7 mouse cellular contexts compared by ENCODE assay signal in the genomic region with DNA sequence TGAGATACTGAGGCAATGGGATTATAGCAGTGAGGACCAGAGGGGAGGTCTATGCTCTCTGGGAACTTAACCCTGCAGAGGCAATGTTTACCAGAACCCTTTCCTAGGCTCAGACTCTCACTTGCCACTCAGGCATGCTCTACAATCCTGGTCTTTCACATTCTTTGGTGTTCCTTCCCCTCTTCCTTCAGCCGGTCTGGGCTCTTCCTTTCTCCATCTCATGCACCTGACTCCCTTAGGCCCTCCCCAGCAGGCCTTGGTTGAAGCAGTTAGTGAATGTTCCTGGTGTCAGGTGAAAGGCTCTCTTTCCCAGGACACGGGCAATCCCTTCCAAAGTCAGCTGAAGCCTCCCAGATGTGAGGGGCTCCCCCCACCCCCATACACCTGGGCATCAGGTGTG. TPM values are rescaled to one million over a fixed set of nuclear protein-coding genes. Genes with fewer than 3 reads are reported as not detected.
DNase-seq lines count a peak whose midpoint lies in the region; ATAC-seq and TF ChIP-seq lines count a peak whose summit lies in the region.

A gene (plus strand): TSS at position 301 of the 400 bp plus-strand sequence.

- H3K36me3 ChIP-seq in C2C12 (ENCODE audit: control insufficient read depth, insufficient read depth): peaks cover 38% of the 10 kb centered on the region
- H3K36me3 ChIP-seq in forebrain, embryonic 10.5 days (replicated peaks): peaks cover 49% of the 10 kb centered on the region
- peaks cover 46% of the 10 kb centered on the region for H3K36me3 ChIP-seq in limb, embryonic 15.5 days
- peaks cover 22% of the 10 kb centered on the region; the same call in 1 of the 2 replicates for H3K36me3 ChIP-seq in stomach, embryonic 15.5 days

- H3K27me3 ChIP-seq in C2C12 (ENCODE audit: control insufficient read depth, insufficient read depth, insufficient read length): no peaks in the 10 kb centered on the region
- peaks cover 9% of the 10 kb centered on the region for H3K27me3 ChIP-seq in forebrain, embryonic 10.5 days (ENCODE audit: poor library complexity, severe bottlenecking)
- no peaks in the 10 kb centered on the region for H3K27me3 ChIP-seq in limb, embryonic 15.5 days
- no peaks in the 10 kb centered on the region for H3K27me3 ChIP-seq in stomach, embryonic 15.5 days (replicated peaks)

- peak within 1 kb of the TSS; percentile 79 for H3K9ac ChIP-seq in limb, embryonic 15.5 days
- peak within 1 kb of the TSS; percentile 77 for H3K9ac ChIP-seq in stomach, embryonic 15.5 days

- ATAC-seq in CD4-positive, CD25-positive, alpha-beta regulatory T cell, adult 4 months: peak; percentile 12
- peak; percentile 0; the same call in 1 of the 2 replicates for ATAC-seq in limb, embryonic 15.5 days (ENCODE audit: insufficient number of reproducible peaks, low FRiP score, low TSS enrichment, low read depth)
- ATAC-seq in stomach, embryonic 15.5 days (ENCODE audit: insufficient read depth, low FRiP score, low read depth): peak; percentile 3

- H3K79me2 ChIP-seq in C2C12 (ENCODE audit: control insufficient read depth, insufficient read depth): peaks cover 46% of the 10 kb centered on the region

- TF ChIP-seq CTCF in C2C12 (IDR thresholded peaks at IDR 0.05; ENCODE audit: control insufficient read depth, insufficient read depth, insufficient read length): no peak

- H3K4me1 ChIP-seq in forebrain, embryonic 10.5 days: peaks cover 27% of the 10 kb centered on the region
- peaks cover 29% of the 10 kb centered on the region for H3K4me1 ChIP-seq in limb, embryonic 15.5 days
- peaks cover 25% of the 10 kb centered on the region for H3K4me1 ChIP-seq in stomach, embryonic 15.5 days

- H3ac ChIP-seq in C2C12 (ENCODE audit: control insufficient read depth, insufficient read length, low read depth): peak within 1 kb of the TSS; percentile 88

- no peaks in the 10 kb centered on the region for H3K9me3 ChIP-seq in forebrain, embryonic 10.5 days
- H3K9me3 ChIP-seq in limb, embryonic 15.5 days: no peaks in the 10 kb centered on the region
- H3K9me3 ChIP-seq in stomach, embryonic 15.5 days: no peaks in the 10 kb centered on the region

- WGBS in forebrain, embryonic 10.5 days: 13% methylated on average over 2 of the region's 2 CpGs
- WGBS in limb, embryonic 15.5 days: 0% methylated on average over 2 of the region's 2 CpGs
- WGBS in stomach, embryonic 15.5 days: 3% methylated on average over 2 of the region's 2 CpGs

- peak within 1 kb of the TSS; percentile 88 for H3K27ac ChIP-seq in forebrain, embryonic 10.5 days
- peak within 1 kb of the TSS; percentile 91 for H3K27ac ChIP-seq in limb, embryonic 15.5 days
- H3K27ac ChIP-seq in stomach, embryonic 15.5 days: peak within 1 kb of the TSS; percentile 90

- no peak for DNase-seq in forebrain, embryonic 10.5 days (ENCODE audit: extremely low spot score, low spot score)
- DNase-seq in heart, postnatal 4 days: no peak
- DNase-seq in natural killer cell, adult 2 months (ENCODE audit: low spot score in 2 of 2): no peak

- H3K4me3 ChIP-seq in C2C12 (ENCODE audit: insufficient read depth, poor library complexity, severe bottlenecking): peak within 1 kb of the TSS; percentile 71
- H3K4me3 ChIP-seq in forebrain, embryonic 10.5 days: peak within 1 kb of the TSS; percentile 81
- peak within 1 kb of the TSS; percentile 76 for H3K4me3 ChIP-seq in limb, embryonic 15.5 days
- H3K4me3 ChIP-seq in stomach, embryonic 15.5 days (replicated peaks): peak within 1 kb of the TSS; percentile 73

- H3K4me2 ChIP-seq in limb, embryonic 15.5 days: peak within 1 kb of the TSS; percentile 81
- peak within 1 kb of the TSS; percentile 93 for H3K4me2 ChIP-seq in stomach, embryonic 15.5 days

- H3K79me3 ChIP-seq in C2C12 (ENCODE audit: low read depth): peaks cover 30% of the 10 kb centered on the region

TF ChIP-seq in C2C12, 6 proteins besides CTCF, POLR2A, EP300 and RAD21:
- no peak for TF ChIP-seq FOSL1 (IDR thresholded peaks at IDR 0.05; ENCODE audit: insufficient read depth, low read length, poor library complexity, severe bottlenecking)
- no peak for TF ChIP-seq USF1 (IDR thresholded peaks at IDR 0.05; ENCODE audit: low read depth)
- no peak for TF ChIP-seq CEBPB (IDR thresholded peaks at IDR 0.05; ENCODE audit: low read depth)
- TF ChIP-seq MYOD1 (IDR thresholded peaks at IDR 0.05; ENCODE audit: control insufficient read depth, insufficient read length, low read depth): no peak
- no peak for TF ChIP-seq MYOG (IDR thresholded peaks at IDR 0.05; ENCODE audit: control insufficient read depth, extremely low read depth, insufficient read length)
- no peak for TF ChIP-seq MAX (IDR thresholded peaks at IDR 0.05)

RNA-seq across cellular contexts. Expression of the gene that starts here (rescaled TPM):
- polyA plus RNA-seq in C2C12 (2012; fragmentation: generic; extraction: Trizol): 203 TPM
- 100 to 1,000 TPM; 198 TPM for polyA plus RNA-seq in CD4-positive, CD25-positive, alpha-beta regulatory T cell, adult 4 months (2017; shearing (Covaris generic))
- 145 and 163 TPM in 2 replicates for polyA plus RNA-seq in forebrain, embryonic 10.5 days (2016; fragmentation: Nextera tagmentation; extraction: Ambion mirVana)
- 100 to 1,000 TPM in 1 of 2 experiments, 10 to 100 TPM in 1; 97.6 to 101 TPM for total RNA-seq in heart, postnatal 4 days (2021)
- polyA plus RNA-seq in limb, embryonic 15.5 days (2015; fragmentation: Nextera tagmentation; extraction: Ambion mirVana): 185 and 190 TPM in 2 replicates
- 189 and 199 TPM in 2 replicates for polyA plus RNA-seq in stomach, embryonic 15.5 days (2015; fragmentation: Nextera tagmentation; extraction: Ambion mirVana)
